Mouse (Mus musculus): ENCODE results near the gene Muc20.

GRCm38 (mm10) chr16:32803252-32803853 is 6.1 kb upstream of the Muc20 start:
- TF ChIP-seq POLR2A (IDR thresholded peaks at IDR 0.05; ENCODE audit: borderline replicate concordance, control insufficient read depth, low read depth, low read length) (no peak), CTCF (IDR thresholded peaks at IDR 0.05; ENCODE audit: control insufficient read depth, insufficient read depth, low read length) (no peak)

All from bone marrow, adult 2 months (tissue).